Mouse (Mus musculus): ENCODE results near the gene Akr1cl. TPM values are rescaled to one million over a fixed set of nuclear protein-coding genes. Genes with fewer than 3 reads are reported as not detected.

The Akr1cl gene
- polyA plus RNA-seq (2014; fragmentation: Nextera tagmentation; extraction: Ambion mirVana): not detected in 2 replicates

GRCm38 (mm10) chr1:65032641-65033040 is at the start of gene Akr1cl:
Gene Akr1cl, minus strand, starts transcription at chr1:65032759.
- Histone ChIP-seq H3K4me2 (ENCODE audit: low read length) (no peak within 1 kb of the TSS), H3K4me3 (replicated peaks; ENCODE audit: low read depth, low read length) (no peak within 1 kb of the TSS), H3K27ac (replicated peaks; ENCODE audit: low read depth, low read length) (no peak within 1 kb of the TSS), H3K9ac (replicated peaks; ENCODE audit: low read length) (no peak within 1 kb of the TSS), H3K27me3 (ENCODE audit: control insufficient read depth, insufficient read depth, low read length) (no peaks in the 10 kb centered on the region), H3K36me3 (ENCODE audit: control insufficient read depth, insufficient read depth, low read length) (no peaks in the 10 kb centered on the region), H3K9me3 (ENCODE audit: control insufficient read depth, low read length) (no peaks in the 10 kb centered on the region), H3K4me1 (ENCODE audit: control insufficient read depth, insufficient read depth, low read length) (no peaks in the 10 kb centered on the region)
- DNase-seq (no peak), ATAC-seq (ENCODE audit: low FRiP score, low TSS enrichment) (no peak)

- Histone ChIP-seq H3K27me3 (ENCODE audit: control insufficient read depth, insufficient read depth, low read length) (no peaks in the 10 kb centered on the region), H3K9me3 (ENCODE audit: control insufficient read depth, low read length) (no peaks in the 10 kb centered on the region), H3K36me3 (ENCODE audit: control insufficient read depth, insufficient read depth, low read length) (no peaks in the 10 kb centered on the region), H3K4me3 (replicated peaks; ENCODE audit: low read depth, low read length) (no peak within 1 kb of the TSS), H3K4me1 (ENCODE audit: control insufficient read depth, insufficient read depth, low read length) (no peaks in the 10 kb centered on the region), H3K4me2 (ENCODE audit: low read length) (no peak within 1 kb of the TSS), H3K9ac (replicated peaks; ENCODE audit: low read length) (no peak within 1 kb of the TSS), H3K27ac (replicated peaks; ENCODE audit: low read depth, low read length) (no peak within 1 kb of the TSS)
- peak; percentile 33 for DNase-seq
- 26% methylated on average over 7 of the region's 7 CpGs for WGBS
- no peak for ATAC-seq (ENCODE audit: low FRiP score, low TSS enrichment)
Measured at GRCm38 (mm10) chr1:65082188-65082587, 49.6 kb upstream of the Akr1cl start, which contains the start of gene Crygb. Gene Crygb, minus strand, starts transcription at chr1:65082288.

GRCm38 (mm10) chr1:65075607-65076006 is 43.0 kb upstream of the Akr1cl start:
- H3K4me2 ChIP-seq (ENCODE audit: low read length): no peak overlapping the region
- no peaks in the 10 kb centered on the region for H3K4me1 ChIP-seq (ENCODE audit: control insufficient read depth, insufficient read depth, low read length)
- no peaks in the 10 kb centered on the region for H3K36me3 ChIP-seq (ENCODE audit: control insufficient read depth, insufficient read depth, low read length)
- WGBS: 30% methylated on average over 5 of the region's 5 CpGs
- H3K27me3 ChIP-seq (ENCODE audit: control insufficient read depth, insufficient read depth, low read length): no peaks in the 10 kb centered on the region
- ATAC-seq (ENCODE audit: low FRiP score, low TSS enrichment) (no peak), DNase-seq (peak; percentile 53)
- H3K9ac ChIP-seq (replicated peaks; ENCODE audit: low read length): no peak overlapping the region
- H3K9me3 ChIP-seq (ENCODE audit: control insufficient read depth, low read length): no peaks in the 10 kb centered on the region
- H3K27ac ChIP-seq (replicated peaks; ENCODE audit: low read depth, low read length): no peak overlapping the region
- no peak overlapping the region for H3K4me3 ChIP-seq (replicated peaks; ENCODE audit: low read depth, low read length)

GRCm38 (mm10) chr1:65073589-65073988 is 41.0 kb upstream of the Akr1cl start, which contains the start of gene Crygc:
Gene Crygc, minus strand, starts transcription at chr1:65073689.
- DNase-seq: no peak
- no peak within 1 kb of the TSS for H3K9ac ChIP-seq (replicated peaks; ENCODE audit: low read length)
- no peaks in the 10 kb centered on the region for H3K4me1 ChIP-seq (ENCODE audit: control insufficient read depth, insufficient read depth, low read length)
- H3K27ac ChIP-seq (replicated peaks; ENCODE audit: low read depth, low read length): no peak within 1 kb of the TSS
- ATAC-seq (ENCODE audit: low FRiP score, low TSS enrichment): no peak
- no peak within 1 kb of the TSS for H3K4me2 ChIP-seq (ENCODE audit: low read length)
- H3K4me3 ChIP-seq (replicated peaks; ENCODE audit: low read depth, low read length): no peak within 1 kb of the TSS
- 65% methylated on average over 6 of the region's 6 CpGs for WGBS
- H3K9me3 ChIP-seq (ENCODE audit: control insufficient read depth, low read length): no peaks in the 10 kb centered on the region
- H3K27me3 ChIP-seq (ENCODE audit: control insufficient read depth, insufficient read depth, low read length): no peaks in the 10 kb centered on the region
- no peaks in the 10 kb centered on the region for H3K36me3 ChIP-seq (ENCODE audit: control insufficient read depth, insufficient read depth, low read length)

- no peak overlapping the region for H3K9ac ChIP-seq (replicated peaks; ENCODE audit: low read length)
- no peaks in the 10 kb centered on the region for H3K9me3 ChIP-seq (ENCODE audit: control insufficient read depth, low read length)
- ATAC-seq (ENCODE audit: low FRiP score, low TSS enrichment): no peak
- no peaks in the 10 kb centered on the region for H3K4me1 ChIP-seq (ENCODE audit: control insufficient read depth, insufficient read depth, low read length)
- no peak overlapping the region for H3K27ac ChIP-seq (replicated peaks; ENCODE audit: low read depth, low read length)
- no peak overlapping the region for H3K4me3 ChIP-seq (replicated peaks; ENCODE audit: low read depth, low read length)
- H3K36me3 ChIP-seq (ENCODE audit: control insufficient read depth, insufficient read depth, low read length): no peaks in the 10 kb centered on the region
- no peak overlapping the region for H3K4me2 ChIP-seq (ENCODE audit: low read length)
- no peak for DNase-seq
- no peaks in the 10 kb centered on the region for H3K27me3 ChIP-seq (ENCODE audit: control insufficient read depth, insufficient read depth, low read length)
Measured at GRCm38 (mm10) chr1:65067842-65068241, 35.3 kb upstream of the Akr1cl start.

- no peaks in the 10 kb centered on the region for H3K27me3 ChIP-seq (ENCODE audit: control insufficient read depth, insufficient read depth, low read length)
- DNase-seq: no peak
- 87% methylated on average over 15 of the region's 15 CpGs for WGBS
Measured at GRCm38 (mm10) chr1:65064201-65064600, 31.6 kb upstream of the Akr1cl start.

GRCm38 (mm10) chr1:65063352-65063751 is 30.8 kb upstream of the Akr1cl start, which contains the start of gene Crygd:
Gene Crygd, minus strand, starts transcription at chr1:65063452.
- Histone ChIP-seq H3K27ac (replicated peaks; ENCODE audit: low read depth, low read length) (no peak within 1 kb of the TSS), H3K4me2 (ENCODE audit: low read length) (no peak within 1 kb of the TSS), H3K36me3 (ENCODE audit: control insufficient read depth, insufficient read depth, low read length) (no peaks in the 10 kb centered on the region), H3K9ac (replicated peaks; ENCODE audit: low read length) (no peak within 1 kb of the TSS), H3K9me3 (ENCODE audit: control insufficient read depth, low read length) (no peaks in the 10 kb centered on the region), H3K4me1 (ENCODE audit: control insufficient read depth, insufficient read depth, low read length) (no peaks in the 10 kb centered on the region), H3K4me3 (replicated peaks; ENCODE audit: low read depth, low read length) (no peak within 1 kb of the TSS), H3K27me3 (ENCODE audit: control insufficient read depth, insufficient read depth, low read length) (no peaks in the 10 kb centered on the region)
- ATAC-seq (ENCODE audit: low FRiP score, low TSS enrichment): no peak
- DNase-seq: no peak
- 67% methylated on average over 8 of the region's 8 CpGs for WGBS

More at GRCm38 (mm10) chr1:65064201-65064600, 31.6 kb upstream of the Akr1cl start:
- no peaks in the 10 kb centered on the region for H3K36me3 ChIP-seq (ENCODE audit: control insufficient read depth, insufficient read depth, low read length)
- no peak overlapping the region for H3K4me2 ChIP-seq (ENCODE audit: low read length)
- ATAC-seq (ENCODE audit: low FRiP score, low TSS enrichment): no peak
- H3K27ac ChIP-seq (replicated peaks; ENCODE audit: low read depth, low read length): no peak overlapping the region
- no peak overlapping the region for H3K4me3 ChIP-seq (replicated peaks; ENCODE audit: low read depth, low read length)
- H3K9me3 ChIP-seq (ENCODE audit: control insufficient read depth, low read length): no peaks in the 10 kb centered on the region
- no peaks in the 10 kb centered on the region for H3K4me1 ChIP-seq (ENCODE audit: control insufficient read depth, insufficient read depth, low read length)
- no peak overlapping the region for H3K9ac ChIP-seq (replicated peaks; ENCODE audit: low read length)

GRCm38 (mm10) chr1:65052140-65052539 is 19.6 kb upstream of the Akr1cl start:
- no peaks in the 10 kb centered on the region for H3K9me3 ChIP-seq (ENCODE audit: control insufficient read depth, low read length)
- no peak overlapping the region for H3K4me3 ChIP-seq (replicated peaks; ENCODE audit: low read depth, low read length)
- no peaks in the 10 kb centered on the region for H3K27me3 ChIP-seq (ENCODE audit: control insufficient read depth, insufficient read depth, low read length)
- H3K9ac ChIP-seq (replicated peaks; ENCODE audit: low read length): no peak overlapping the region
- ATAC-seq (ENCODE audit: low FRiP score, low TSS enrichment) (no peak), DNase-seq (no peak)
- no peak overlapping the region for H3K4me2 ChIP-seq (ENCODE audit: low read length)
- H3K36me3 ChIP-seq (ENCODE audit: control insufficient read depth, insufficient read depth, low read length): no peaks in the 10 kb centered on the region
- H3K4me1 ChIP-seq (ENCODE audit: control insufficient read depth, insufficient read depth, low read length): no peaks in the 10 kb centered on the region
- no peak overlapping the region for H3K27ac ChIP-seq (replicated peaks; ENCODE audit: low read depth, low read length)
- 44% methylated on average over 2 of the region's 2 CpGs for WGBS

- Histone ChIP-seq H3K9me3 (ENCODE audit: control insufficient read depth, low read length) (no peaks in the 10 kb centered on the region), H3K27me3 (ENCODE audit: control insufficient read depth, insufficient read depth, low read length) (no peaks in the 10 kb centered on the region), H3K27ac (replicated peaks; ENCODE audit: low read depth, low read length) (no peak overlapping the region), H3K4me2 (ENCODE audit: low read length) (no peak overlapping the region), H3K9ac (replicated peaks; ENCODE audit: low read length) (no peak overlapping the region), H3K4me1 (ENCODE audit: control insufficient read depth, insufficient read depth, low read length) (no peaks in the 10 kb centered on the region), H3K4me3 (replicated peaks; ENCODE audit: low read depth, low read length) (no peak overlapping the region), H3K36me3 (ENCODE audit: control insufficient read depth, insufficient read depth, low read length) (no peaks in the 10 kb centered on the region)
- ATAC-seq (ENCODE audit: low FRiP score, low TSS enrichment): no peak
- 66% methylated on average over 7 of the region's 7 CpGs for WGBS
- DNase-seq: no peak
Measured at GRCm38 (mm10) chr1:65051696-65052095, 19.1 kb upstream of the Akr1cl start.
